7 mouse cellular contexts compared by ENCODE assay signal in the genomic region with DNA sequence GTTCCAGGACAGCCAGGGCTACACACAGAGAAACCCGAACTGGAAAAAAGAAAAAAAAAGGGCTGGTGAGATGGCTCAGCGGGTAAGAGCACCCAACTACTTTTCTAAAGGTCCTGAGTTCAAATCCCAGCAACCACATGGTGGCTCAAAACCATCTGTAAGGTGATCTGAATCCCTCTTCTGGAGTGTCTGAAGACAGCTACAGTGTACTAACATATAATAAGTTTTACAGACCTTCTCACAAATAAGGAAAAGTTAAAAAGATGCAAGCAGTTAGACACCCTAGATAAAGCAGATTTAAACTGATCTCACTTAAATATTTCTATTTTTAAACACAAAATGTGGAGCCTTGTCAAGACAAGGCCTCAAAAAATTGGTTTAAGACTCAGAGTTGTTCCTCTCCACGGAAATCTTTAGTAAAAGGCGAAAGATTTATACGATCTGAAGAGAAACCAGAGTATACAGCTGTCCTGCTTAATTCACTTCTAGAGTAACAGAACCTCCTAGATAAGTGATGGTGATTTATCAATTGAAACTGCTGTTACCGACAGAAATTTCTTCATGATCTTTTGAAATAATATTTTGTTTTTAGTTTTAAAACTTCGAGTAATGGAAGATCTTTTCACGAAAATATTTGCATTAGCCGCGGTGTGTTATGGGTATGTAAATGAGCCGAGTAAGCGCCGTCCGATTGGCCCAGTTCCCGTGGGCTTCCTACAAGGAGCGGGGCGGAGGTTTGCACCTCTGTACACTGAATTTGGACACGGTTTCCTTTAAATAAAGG. TPM values are rescaled to one million over a fixed set of nuclear protein-coding genes. Genes with fewer than 3 reads are reported as not detected.
DNase-seq lines count a peak whose midpoint lies in the region; ATAC-seq and TF ChIP-seq lines count a peak whose summit lies in the region.

No protein-coding gene starts in this region.

- no peaks in the 10 kb centered on the region for H3K36me3 ChIP-seq in embryonic facial prominence, embryonic 10.5 days (replicated peaks)
- no peaks in the 10 kb centered on the region for H3K36me3 ChIP-seq in intestine, postnatal 0 days (ENCODE audit: control insufficient read depth, insufficient read depth)
- no peaks in the 10 kb centered on the region for H3K36me3 ChIP-seq in midbrain, embryonic 11.5 days (ENCODE audit: control insufficient read depth, insufficient read depth, low read length)

- H3K9me3 ChIP-seq in embryonic facial prominence, embryonic 10.5 days = no peaks in the 10 kb centered on the region
- H3K9me3 ChIP-seq in intestine, postnatal 0 days (ENCODE audit: control insufficient read depth) = no peaks in the 10 kb centered on the region
- no peaks in the 10 kb centered on the region for H3K9me3 ChIP-seq in midbrain, embryonic 11.5 days (ENCODE audit: control insufficient read depth, low read length)

- H3K4me1 ChIP-seq in embryonic facial prominence, embryonic 10.5 days = peaks cover 21% of the 10 kb centered on the region
- H3K4me1 ChIP-seq in intestine, postnatal 0 days (replicated peaks; ENCODE audit: control insufficient read depth, insufficient read depth, low read length) = no peaks in the 10 kb centered on the region
- H3K4me1 ChIP-seq in midbrain, embryonic 11.5 days (ENCODE audit: control insufficient read depth, insufficient read depth, low read length) = no peaks in the 10 kb centered on the region

- WGBS in embryonic facial prominence, embryonic 10.5 days = under 1% methylated on average over 18 of the region's 18 CpGs
- under 1% methylated on average over 18 of the region's 18 CpGs for WGBS in intestine, postnatal 0 days
- WGBS in midbrain, embryonic 11.5 days = under 1% methylated on average over 18 of the region's 18 CpGs

- H3K27ac ChIP-seq in embryonic facial prominence, embryonic 10.5 days (replicated peaks) = peak overlapping the region; percentile 86
- H3K27ac ChIP-seq in intestine, postnatal 0 days (ENCODE audit: low read depth, low read length) = peak overlapping the region; percentile 70
- peak overlapping the region; percentile 28; the same call in 1 of the 2 replicates for H3K27ac ChIP-seq in midbrain, embryonic 11.5 days (ENCODE audit: low read depth, low read length)

- TF ChIP-seq CTCF in intestine, postnatal 0 days (IDR thresholded peaks at IDR 0.05; ENCODE audit: low read depth) = no peak

- intact Hi-C loops in left cerebral cortex, postnatal 4 days (cut with DNase I) = no loop called here

- peak; percentile 69 for ATAC-seq in granulocyte monocyte progenitor cell, adult 5-6 weeks (replicated peaks; ENCODE audit: poor library complexity, severe bottlenecking)
- peak; percentile 87 for ATAC-seq in intestine, postnatal 0 days
- ATAC-seq in midbrain, embryonic 11.5 days (ENCODE audit: low FRiP score) = peak; percentile 92

- H3K27me3 ChIP-seq in embryonic facial prominence, embryonic 10.5 days (replicated peaks; ENCODE audit: low read depth, poor library complexity, severe bottlenecking) = no peaks in the 10 kb centered on the region
- no peaks in the 10 kb centered on the region for H3K27me3 ChIP-seq in intestine, postnatal 0 days (replicated peaks; ENCODE audit: control insufficient read depth, insufficient read depth, low read length)
- no peaks in the 10 kb centered on the region for H3K27me3 ChIP-seq in midbrain, embryonic 11.5 days (ENCODE audit: control insufficient read depth, insufficient read depth, low read length)

- DNase-seq in adrenal gland, postnatal 14 days = peak; percentile 91
- DNase-seq in embryonic facial prominence, embryonic 10.5 days (ENCODE audit: low spot score) = peak; percentile 79
- peak; percentile 91 for DNase-seq in left cerebral cortex, postnatal 4 days
- peak; percentile 98 for DNase-seq in midbrain, embryonic 11.5 days (ENCODE audit: low spot score, missing footprints)
- peak; percentile 94 for DNase-seq in skeletal muscle tissue, adult 2 months (ENCODE audit: low read depth, low spot score)

- peak overlapping the region; percentile 51 for H3K9ac ChIP-seq in intestine, postnatal 0 days (ENCODE audit: low read depth, low read length)
- H3K9ac ChIP-seq in midbrain, embryonic 11.5 days (ENCODE audit: low read length) = peak overlapping the region; percentile 61

- peak overlapping the region; percentile 70 for H3K4me2 ChIP-seq in intestine, postnatal 0 days (replicated peaks; ENCODE audit: low read depth)
- peak overlapping the region; percentile 49 for H3K4me2 ChIP-seq in midbrain, embryonic 11.5 days

- peak overlapping the region; percentile 54 for H3K4me3 ChIP-seq in embryonic facial prominence, embryonic 10.5 days
- peak overlapping the region; percentile 39 for H3K4me3 ChIP-seq in intestine, postnatal 0 days (ENCODE audit: low read depth, low read length)
- peak overlapping the region; percentile 25 for H3K4me3 ChIP-seq in midbrain, embryonic 11.5 days (ENCODE audit: low read depth, low read length)

RNA-seq across cellular contexts. Expression of gene Parp16, which starts 6.4 kb away (rescaled TPM):
- 15.2 and 17.3 TPM in 2 replicates for total RNA-seq in adrenal gland, postnatal 14 days (2021)
- polyA plus RNA-seq in embryonic facial prominence, embryonic 10.5 days (2016; fragmentation: Nextera tagmentation; extraction: Ambion mirVana) = 8.2 and 8.3 TPM in 2 replicates
- 2.1 and 8.0 TPM in 2 replicates for total RNA-seq in granulocyte monocyte progenitor cell, adult 5-6 weeks (2014; fragmentation: Nextera tagmentation)
- 1.4 and 2.2 TPM in 2 replicates for total RNA-seq in granulocyte monocyte progenitor cell, adult 5-6 weeks (2017)
- 9.9 and 10.5 TPM in 2 replicates for polyA plus RNA-seq in intestine, postnatal 0 days (2015; fragmentation: Nextera tagmentation; extraction: Ambion mirVana)
- total RNA-seq in left cerebral cortex, postnatal 4 days (2021) = 1 to 10 TPM; 5.8 to 6.9 TPM
- 5.2 and 6.4 TPM in 2 replicates for polyA plus RNA-seq in midbrain, embryonic 11.5 days (2014; fragmentation: Nextera tagmentation; extraction: Ambion mirVana)

Comparison
In these comparisons a context has a peak if more than half of its experiments do, and no peak if none do; other contexts are left out.
1. Peak in every context shown above with its lines: DNase-seq, ATAC-seq, H3K4me3 ChIP-seq and H3K27ac ChIP-seq.
2. H3K27ac ChIP-seq: peak in every context shown above with its lines; median percentile 86 in embryonic facial prominence, embryonic 10.5 days; 70 in intestine, postnatal 0 days; 28 in midbrain, embryonic 11.5 days.